Mouse (Mus musculus): ENCODE data around the gene Mon1a.

The Mon1a gene

GRCm38 (mm10) chr9:107908410-107909158 is 20.6 kb downstream of the Mon1a start:
- in situ Hi-C loops (cut with MboI, MseI), result no loop called here

- in situ Hi-C loops (cut with MboI, MseI), result loop anchor here (5.0 kb wide), 1 partner anchor 157 kb away; no protein-coding TSS in a partner anchor
Observed at GRCm38 (mm10) chr9:107910025-107910769, 22.2 kb downstream of the Mon1a start.

GRCm38 (mm10) chr9:107914764-107915420 is 26.9 kb downstream of the Mon1a start:
- in situ Hi-C loops (cut with MboI, MseI), result loop anchor here (5.0 kb wide), 1 partner anchor 152 kb away; no protein-coding TSS in a partner anchor

GRCm38 (mm10) chr9:107917895-107918608 is 30.1 kb downstream of the Mon1a start:
- in situ Hi-C loops (cut with MboI, MseI), result no loop called here

GRCm38 (mm10) chr9:107918884-107919283 is 30.9 kb downstream of the Mon1a start:
- in situ Hi-C loops (cut with MboI, MseI), result no loop called here

GRCm38 (mm10) chr9:107919441-107919840 is 31.5 kb downstream of the Mon1a start:
- in situ Hi-C loops (cut with MboI, MseI), result no loop called here

- in situ Hi-C loops (cut with MboI, MseI), result no loop called here
Observed at GRCm38 (mm10) chr9:107923021-107923420, 35.1 kb downstream of the Mon1a start.

GRCm38 (mm10) chr9:107923956-107924355 is 36.0 kb downstream of the Mon1a start:
- in situ Hi-C loops (cut with MboI, MseI), result no loop called here

- in situ Hi-C loops (cut with MboI, MseI), result no loop called here
Observed at GRCm38 (mm10) chr9:107925251-107925650, 37.3 kb downstream of the Mon1a start.

- in situ Hi-C loops (cut with MboI, MseI), result no loop called here
Observed at GRCm38 (mm10) chr9:107926920-107927420, 39.0 kb downstream of the Mon1a start.

GRCm38 (mm10) chr9:107927749-107928148 is 39.8 kb downstream of the Mon1a start:
- in situ Hi-C loops (cut with MboI, MseI), result no loop called here

GRCm38 (mm10) chr9:107928169-107928568 is 40.2 kb downstream of the Mon1a start, which contains the start of gene Actl11:
Gene Actl11 (plus strand): TSS chr9:107928469.
- in situ Hi-C loops (cut with MboI, MseI), result no loop called here

GRCm38 (mm10) chr9:107932221-107932620 is 44.3 kb downstream of the Mon1a start:
- in situ Hi-C loops (cut with MboI, MseI), result no loop called here

- in situ Hi-C loops (cut with MboI, MseI), result no loop called here
Observed at GRCm38 (mm10) chr9:107934146-107934545, 46.2 kb downstream of the Mon1a start.

- in situ Hi-C loops (cut with MboI, MseI), result no loop called here
Observed at GRCm38 (mm10) chr9:107935374-107935773, 47.4 kb downstream of the Mon1a start, which contains the start of gene Camkv. Gene Camkv (plus strand): TSS chr9:107935674.

GRCm38 (mm10) chr9:107935790-107936214 is 47.9 kb downstream of the Mon1a start:
- in situ Hi-C loops (cut with MboI, MseI), result no loop called here

GRCm38 (mm10) chr9:107936215-107936822 is 48.4 kb downstream of the Mon1a start:
- in situ Hi-C loops (cut with MboI, MseI), result no loop called here

- in situ Hi-C loops (cut with MboI, MseI), result no loop called here
Observed at GRCm38 (mm10) chr9:107936831-107937230, 48.9 kb downstream of the Mon1a start.

GRCm38 (mm10) chr9:107947241-107948194 is 59.6 kb downstream of the Mon1a start:
- in situ Hi-C loops (cut with MboI, MseI), result no loop called here
